Mouse (Mus musculus) layer of hippocampus, postnatal 25 days (tissue): ENCODE measurements at regions not wholly inside any gene's neighbourhood (a gene's known extent, or its start where the extent isn't known, plus 50 kb on each side); places are given as distances from the start of the nearest gene placed in this dataset.

Source experiments
- DNase-seq, 2 experiments: peaks; one replicate each; pipeline ENCODE4 v3.0.0; 2022; ENCODE audit warnings: mixed read lengths in 2 of 2, low spot score in 1 of 2; ENCODE audit errors: extremely low spot score in 1 of 2

DNA sequence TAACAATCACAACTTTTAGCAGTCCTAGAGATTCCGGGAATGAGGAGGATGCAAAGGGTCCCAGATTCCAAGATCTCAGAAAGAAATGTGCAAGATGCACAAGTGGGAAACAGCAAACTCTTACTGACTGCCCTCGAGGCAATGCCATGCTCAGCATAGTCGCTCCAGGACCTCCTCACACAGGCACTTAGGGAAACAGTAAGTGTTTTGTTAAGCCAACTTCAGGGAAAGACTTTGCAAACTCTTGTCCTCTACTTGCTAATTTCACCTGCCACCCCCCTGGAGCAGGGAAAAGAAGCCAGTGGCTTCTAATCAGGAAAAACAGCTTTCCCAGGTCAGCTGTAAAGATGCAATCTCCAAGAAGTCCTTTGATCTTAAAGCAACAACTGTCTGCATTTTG is 361.4 kb upstream of the Tenm4 start:
- no peak for DNase-seq

DNA sequence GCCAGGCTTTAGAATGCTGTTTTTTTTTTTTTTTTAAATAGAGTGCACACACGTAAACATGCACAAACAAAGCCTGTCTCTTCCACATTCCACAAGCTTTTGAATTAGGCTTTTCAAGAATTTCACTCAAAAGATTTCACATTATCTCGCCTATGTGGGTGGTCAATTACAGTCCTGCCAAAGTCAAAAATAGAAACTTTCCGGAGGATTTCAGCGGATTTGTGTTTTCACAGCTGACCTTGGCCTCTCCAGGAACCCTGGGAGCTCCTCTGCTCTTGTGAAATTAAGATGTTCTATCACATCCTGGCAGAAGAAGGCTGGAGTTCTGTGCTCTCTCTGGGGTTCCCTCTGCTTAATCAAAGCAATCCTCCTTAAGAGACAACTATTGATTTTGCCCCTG is 360.9 kb upstream of the Tenm4 start:
- DNase-seq: no peak

DNA sequence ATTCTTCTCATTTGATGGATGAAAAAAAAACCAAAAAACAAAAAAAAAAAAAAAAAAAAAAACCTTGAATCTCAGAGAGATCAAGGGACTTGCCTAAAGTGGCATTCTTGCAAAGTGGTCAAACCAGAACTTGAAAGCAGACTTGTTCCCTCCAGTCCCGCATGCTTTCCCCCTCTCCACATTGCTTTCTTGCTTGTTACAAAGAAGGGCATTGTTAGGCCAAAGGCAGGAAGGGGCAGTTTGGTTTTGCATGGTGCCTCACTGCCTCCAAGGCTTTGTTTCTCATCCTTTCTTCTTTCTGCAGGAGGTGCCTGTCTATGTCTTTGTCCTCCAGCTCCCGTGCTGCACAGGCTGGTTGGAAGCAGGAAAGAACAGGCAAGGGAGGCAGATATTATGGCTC is 356.2 kb upstream of the Tenm4 start:
- no peak for DNase-seq

DNA sequence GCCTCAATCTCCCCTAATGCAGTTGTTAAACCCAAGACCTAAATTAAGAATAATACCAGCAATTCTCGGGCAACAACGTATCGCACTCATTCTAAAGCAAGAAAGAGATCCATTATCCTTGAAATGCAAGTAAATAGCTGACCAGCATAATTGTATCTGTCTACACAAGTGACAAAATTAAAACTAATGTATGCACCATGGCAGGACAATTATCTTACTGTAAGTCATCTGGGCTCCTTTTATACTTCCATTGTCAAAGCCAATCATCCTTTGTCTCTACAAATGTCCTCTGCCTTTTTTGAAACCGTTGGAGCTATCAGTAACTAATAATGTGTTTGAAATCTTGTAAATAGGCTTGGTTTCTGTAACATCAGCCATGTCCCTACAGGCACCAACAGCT is 347.5 kb upstream of the Tenm4 start:
- DNase-seq: no peak

DNA sequence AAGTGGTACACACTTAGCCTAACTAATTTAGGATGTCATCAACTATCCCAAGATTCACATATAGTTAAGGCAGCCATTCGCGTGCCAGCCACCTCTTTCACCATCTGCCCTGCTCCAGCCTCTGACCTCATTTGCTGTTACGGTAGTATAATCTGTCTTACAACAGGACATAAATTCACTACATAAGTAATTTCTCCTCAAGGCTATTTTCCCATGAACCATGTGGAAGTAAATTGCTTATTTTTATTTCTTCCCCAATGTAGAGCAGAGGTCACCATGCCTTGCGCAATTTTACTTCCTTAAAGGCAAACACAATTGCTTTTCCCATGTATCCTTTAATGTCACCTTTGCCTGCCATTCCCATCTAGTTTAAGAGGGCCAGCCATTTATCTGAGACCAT is 341.2 kb upstream of the Tenm4 start:
- DNase-seq: no peak

DNA sequence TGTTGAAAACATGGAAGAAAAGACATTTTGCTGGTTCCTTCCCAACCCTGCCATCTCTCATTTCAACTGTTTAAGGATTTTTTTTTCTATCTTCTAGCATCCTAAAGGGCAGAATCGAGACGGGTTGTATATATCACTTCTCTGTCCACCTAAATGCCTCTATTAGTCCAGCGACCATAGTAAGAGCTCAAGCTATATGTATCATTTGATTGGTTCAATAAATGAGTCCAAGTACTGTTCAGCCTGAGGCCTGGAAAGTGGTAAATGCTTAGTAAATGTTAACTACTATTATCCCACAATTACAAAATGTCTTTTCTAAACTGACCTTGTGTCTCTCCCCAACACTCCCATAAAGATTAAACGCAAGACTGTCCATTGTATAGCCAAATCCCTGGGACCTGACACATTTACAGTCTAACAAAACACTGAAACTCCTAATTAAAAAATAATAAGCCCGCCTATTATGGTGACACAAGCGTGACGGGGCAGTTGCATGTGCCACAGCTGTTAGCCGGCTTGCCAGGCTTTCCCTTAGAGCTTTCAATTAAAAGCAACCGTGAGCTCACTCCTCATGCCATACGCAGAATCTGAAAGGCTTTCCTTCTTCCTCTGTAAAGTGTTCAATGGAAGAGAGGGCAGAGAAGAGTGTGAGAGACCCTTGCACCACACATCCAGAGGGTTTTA is 336.7 kb upstream of the Tenm4 start:
- no peak for DNase-seq

DNA sequence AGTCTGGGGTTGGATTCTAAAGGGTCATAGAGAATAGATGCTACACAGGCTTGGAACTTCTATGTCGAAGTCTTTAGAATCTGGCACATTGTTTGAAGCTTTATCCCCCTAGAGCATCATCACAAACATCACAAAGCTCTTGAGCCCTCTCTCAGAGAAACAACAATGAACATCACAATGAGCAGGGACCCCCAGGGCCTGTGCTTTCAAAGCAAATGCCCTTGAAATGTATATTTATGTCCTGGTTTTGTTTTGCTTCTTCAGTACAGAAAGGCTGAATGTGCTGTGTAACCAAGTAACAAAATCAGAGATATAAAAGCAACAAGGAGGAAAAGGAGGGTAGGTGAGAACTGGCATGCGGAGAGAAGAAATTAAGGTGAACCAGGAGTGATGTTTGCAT is 330.6 kb upstream of the Tenm4 start:
- no peak for DNase-seq

DNA sequence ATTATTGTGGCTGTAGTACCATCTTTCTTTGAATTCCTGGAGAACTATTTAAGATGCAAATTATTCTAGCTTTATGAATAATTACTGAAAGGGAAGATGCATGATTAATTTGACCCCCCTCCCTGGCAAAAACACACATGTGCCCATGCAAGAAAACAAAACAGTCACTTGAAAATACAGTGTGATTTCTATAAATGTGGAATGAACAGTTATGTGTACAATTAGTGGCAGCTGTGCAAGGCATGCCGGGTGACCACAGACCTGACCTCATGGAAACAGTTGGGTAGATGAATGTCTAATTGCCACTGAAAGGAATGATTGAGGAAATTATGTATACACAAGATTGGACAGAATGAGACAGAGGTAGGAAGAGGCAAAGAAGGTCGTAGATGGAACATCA is 321.2 kb upstream of the Tenm4 start:
- DNase-seq: no peak

DNA sequence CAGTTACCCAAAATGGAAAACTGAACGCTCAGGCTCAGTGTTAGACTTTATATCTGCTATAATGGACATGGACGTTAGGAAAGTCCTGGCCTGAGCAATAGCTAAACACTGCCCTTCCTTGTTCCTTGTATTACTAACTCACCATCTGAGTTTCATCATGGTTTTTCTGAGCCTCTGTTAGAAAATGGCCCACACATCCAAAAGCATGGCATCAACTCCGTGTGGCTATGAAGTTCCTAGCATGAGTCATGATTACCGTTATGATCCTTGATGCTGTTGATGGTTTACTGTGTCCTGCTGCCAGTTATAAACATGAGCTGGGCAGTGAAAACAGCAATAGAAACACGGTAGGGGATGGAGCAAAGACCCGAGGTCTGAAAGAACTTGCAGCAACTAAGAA is 318.4 kb upstream of the Tenm4 start:
- DNase-seq: no peak

DNA sequence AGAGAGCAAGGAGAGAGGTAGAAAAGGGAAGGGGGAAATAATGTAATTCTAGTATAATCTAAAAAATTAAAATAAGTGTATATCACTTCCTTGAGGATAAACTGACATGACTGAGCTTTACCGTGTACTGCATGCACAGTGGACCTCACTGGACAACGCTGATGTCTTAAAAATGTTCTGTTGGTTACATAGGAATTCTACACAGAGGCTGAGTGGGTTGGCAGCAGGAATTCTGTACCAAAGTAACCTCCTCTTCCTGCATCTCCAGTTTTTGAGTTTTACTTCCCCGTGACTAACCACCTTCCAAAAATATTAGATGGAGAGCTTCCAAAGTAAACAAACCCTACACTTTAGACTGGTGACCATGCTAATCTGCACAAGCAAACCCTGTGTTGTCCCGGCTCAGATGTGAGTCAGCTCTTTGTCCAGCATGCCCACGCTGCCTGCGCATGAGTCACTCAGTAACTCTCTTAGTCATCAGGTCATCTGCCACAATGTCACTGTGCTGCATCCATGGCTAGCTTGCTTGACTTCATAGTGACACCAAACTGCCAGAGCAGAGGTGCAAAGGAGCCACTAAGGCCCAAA is 317.7 kb upstream of the Tenm4 start:
- no peak for DNase-seq

DNA sequence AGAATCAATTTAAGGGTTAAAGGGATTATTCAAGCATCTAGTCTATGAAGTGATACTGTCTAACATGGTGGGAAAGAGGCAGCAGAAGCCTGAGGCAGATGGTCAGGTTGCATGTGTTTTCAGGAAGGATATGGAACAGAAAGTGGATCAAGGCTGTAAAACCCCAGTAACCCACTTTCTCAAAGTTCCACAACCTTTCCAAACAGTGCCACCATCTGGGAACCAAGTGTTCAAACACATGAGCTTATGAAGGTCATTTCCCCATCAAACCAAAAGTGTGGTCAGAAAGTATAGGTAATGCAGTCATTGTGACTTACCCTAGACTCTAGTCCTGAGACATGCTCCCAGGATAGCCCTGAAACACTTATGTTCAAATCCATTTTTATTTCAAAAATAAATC is 312.8 kb upstream of the Tenm4 start:
- no peak for DNase-seq

DNA sequence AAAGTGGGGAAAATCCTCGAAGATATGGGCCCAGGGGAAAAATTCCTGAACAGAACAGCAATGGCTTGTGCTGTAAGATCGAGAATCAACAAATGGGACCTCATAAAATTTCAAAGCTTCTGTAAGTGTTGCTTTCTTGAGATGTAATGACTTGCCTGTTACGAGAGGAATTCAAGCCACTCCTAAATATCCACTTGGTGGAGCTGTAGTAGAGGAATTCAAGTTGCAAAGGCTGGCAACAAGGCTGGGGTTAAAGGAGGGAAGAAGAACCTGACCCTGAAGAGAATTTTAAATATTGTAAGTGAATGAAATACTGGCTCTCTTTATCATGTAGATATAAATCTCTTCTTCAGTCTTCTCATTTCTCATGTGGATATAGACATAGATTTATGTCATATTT is 306.8 kb upstream of the Tenm4 start:
- DNase-seq: no peak

DNA sequence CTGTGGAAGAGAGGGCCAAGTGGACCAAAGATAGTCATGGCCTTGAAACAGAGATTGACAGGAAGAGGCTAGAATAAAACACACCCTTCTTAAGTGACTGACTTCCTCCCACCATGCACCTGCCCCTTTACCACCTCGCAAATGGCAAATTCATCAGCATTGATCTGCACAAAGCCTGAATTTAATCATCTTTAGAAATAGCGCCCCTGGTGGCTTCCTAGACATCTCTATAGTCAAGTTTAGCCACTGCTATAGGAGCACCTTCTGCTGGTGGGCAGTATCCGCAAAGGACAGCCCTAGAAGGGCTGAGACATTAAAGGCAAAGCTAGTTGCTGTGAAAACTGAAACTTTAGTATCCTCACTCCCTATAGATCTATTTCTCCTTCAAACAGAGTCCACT is 305.8 kb upstream of the Tenm4 start:
- no peak for DNase-seq

DNA sequence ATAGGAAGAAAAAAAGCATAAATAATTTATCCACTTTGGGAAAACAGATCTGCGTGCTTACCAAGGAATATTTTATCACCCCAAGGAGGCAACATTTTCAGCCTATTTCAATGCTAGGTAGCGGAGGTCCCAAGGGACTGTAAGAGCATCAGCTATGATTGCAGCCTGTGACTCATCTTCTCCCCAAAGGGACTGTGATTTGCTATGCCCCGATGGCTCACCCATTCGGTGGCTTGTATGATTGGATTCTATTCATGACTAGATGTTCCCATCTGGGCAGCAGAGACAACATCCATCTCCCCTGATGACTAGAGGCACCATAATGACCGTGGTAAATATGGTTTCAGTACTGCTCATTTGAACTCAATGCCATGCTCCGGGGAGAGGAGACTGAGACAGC is 302.3 kb upstream of the Tenm4 start:
- DNase-seq: no peak

DNA sequence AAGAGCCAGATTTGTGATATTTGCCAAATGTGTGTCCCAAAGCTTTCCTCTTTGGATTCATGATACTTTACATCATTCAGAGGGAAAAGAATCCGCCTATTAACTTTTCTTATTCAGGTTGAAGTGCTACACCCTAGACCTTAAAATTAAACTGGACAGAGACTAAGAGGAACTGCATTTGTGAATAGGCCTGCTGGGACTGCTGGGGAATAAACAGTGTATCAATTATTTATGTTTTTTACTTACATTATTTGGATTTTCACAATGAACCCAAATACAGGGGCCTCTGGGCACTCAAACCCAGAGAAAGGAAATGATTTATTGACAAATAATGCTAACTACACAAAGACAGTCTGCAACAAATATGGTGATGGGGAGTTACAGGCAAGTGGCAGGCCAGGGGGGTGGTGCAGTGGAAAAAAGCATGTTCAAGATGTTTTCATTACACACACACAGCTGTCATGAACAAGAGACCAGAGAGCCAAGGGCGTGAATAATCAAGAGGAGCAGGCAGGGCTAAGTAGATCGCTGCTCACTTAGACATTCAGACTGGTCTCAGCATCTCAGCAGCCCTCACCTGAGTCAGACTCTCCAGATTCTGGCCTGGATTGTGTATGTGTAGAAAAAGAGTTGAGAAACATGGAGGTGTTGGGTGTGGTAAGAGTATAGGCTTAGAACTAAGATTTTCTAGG is 290.3 kb upstream of the Tenm4 start:
- no peak for DNase-seq

DNA sequence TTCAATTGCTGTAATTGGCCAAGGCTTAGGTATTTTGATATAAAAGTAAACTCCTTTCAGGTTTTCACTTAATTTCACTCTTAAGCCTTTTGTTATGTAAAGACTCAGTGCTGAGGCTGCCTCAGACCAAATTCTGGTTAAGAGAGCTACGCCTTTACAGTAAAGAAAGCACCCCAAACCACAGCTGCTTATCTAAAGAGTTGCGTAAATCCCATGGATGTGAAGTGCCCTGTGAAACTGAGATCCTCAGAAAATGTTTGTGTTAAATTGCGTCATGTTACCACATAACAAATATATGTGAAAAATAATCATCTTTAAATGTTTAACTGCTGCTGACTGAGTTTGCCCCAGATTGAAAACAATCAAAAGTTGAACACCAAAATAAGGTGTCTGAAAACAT is 269.5 kb upstream of the Tenm4 start:
- no peak for DNase-seq

DNA sequence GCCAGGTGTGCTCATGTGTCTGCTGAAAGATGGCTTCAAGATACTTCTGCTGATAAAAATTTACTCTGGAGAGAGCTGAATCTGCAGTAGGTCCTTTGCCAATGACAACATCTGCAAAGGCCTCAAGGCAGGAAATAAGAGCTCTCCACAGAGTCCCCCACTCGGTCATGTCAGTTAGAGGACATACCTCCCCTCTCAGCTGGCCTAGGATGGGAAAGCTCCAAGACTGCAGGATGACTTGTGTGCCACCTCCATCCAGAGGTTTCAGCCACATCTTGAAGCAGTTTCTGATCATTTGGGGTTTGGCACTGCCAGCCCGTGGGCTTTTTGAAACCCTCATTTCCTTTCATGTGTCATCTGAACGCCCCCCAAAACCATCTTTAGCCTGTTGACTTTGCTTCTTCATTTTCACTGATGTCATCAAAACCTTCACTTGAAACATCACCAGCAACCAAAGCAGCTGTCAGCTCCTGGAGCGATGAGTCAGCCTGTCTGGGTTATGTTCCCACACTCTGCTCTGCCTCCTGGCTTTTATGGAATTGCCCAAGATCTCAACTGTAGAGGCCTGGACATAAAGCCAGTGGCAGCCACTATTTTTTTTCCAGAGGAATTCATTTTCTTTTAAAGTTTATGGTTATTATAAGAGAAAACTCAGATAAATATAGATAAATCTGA is 256.5 kb upstream of the Tenm4 start:
- DNase-seq: no peak

DNA sequence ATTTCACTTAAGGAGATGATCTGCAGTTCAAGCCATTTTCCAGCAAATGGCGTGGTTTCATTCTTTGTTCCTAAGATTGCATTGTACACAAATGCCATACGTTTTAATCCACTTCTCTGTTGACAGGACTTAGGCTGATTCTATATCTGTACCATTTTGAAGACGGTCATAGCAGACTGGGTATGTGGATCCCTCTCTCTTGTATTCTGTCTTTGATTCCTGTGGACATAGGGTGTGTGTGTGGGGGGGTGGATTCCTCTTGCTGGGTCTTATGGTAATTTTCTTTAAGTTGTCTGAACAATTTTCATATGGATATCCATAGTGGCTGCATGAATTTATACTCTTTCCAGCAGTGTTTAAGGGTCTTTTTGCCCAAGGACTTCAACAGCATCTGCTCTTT is 251.1 kb upstream of the Tenm4 start:
- DNase-seq: no peak

DNA sequence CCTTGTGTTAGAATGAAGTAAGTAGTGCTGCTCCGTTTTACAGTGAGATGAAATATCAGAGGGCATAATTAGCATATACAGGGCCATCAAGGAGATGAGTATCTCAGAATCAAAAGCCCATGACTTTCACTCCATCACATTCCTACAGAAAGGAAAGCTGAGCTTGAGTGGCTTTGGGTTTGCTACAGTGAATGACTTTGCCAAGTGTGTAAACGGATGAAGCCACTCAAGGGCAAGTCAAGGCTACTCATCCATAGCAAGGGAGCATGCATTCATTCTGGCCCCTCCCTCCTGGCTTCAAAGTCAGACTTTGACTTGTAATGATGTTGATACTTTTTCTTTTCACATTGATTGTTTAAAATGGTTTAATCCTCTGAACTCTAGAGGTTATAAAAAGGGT is 246.2 kb upstream of the Tenm4 start:
- DNase-seq: no peak

DNA sequence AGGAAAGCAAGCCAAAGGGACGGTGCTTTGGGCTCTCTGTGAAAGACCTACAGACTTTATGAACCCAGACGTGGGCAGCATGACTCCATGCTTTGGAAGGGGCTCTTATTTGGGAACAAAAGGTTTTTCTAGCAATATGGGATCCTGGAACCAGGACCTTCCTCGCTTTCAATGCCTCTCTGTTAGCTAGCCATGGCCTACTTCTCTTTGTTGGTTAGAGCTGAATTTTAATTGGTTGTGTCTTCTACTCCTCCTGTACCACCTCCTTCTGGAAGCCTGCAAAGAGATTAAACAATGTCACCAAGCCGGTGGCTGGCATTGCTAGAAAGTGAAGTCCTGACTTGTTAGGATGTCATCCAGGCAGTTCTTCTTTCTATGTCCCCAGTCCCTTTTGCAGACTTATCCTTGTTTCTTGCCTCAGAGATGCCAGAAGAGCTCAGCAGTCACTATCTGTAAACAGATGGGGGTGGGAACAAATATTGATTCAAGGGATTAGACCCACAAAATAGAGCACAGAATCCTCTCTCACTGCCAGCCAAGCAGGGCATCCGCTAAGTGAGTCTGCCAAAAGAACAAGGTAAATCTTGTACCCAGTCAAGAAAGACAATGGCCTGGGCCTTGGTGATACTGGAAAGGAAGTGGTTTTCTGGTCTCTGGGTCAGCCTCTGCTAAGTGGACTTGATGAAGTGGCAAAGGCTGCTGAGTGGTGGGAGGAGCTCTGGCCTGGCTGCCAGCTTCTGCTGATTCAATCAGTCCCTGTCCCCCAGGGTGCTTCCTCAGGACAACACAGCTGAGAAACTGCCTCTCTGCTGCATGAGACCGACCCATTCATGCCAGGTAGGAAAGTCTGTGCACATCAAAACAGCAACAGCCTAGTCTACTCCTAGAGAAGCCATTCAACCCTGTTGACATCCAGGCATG is 244.7 kb upstream of the Tenm4 start:
- DNase-seq: no peak

DNA sequence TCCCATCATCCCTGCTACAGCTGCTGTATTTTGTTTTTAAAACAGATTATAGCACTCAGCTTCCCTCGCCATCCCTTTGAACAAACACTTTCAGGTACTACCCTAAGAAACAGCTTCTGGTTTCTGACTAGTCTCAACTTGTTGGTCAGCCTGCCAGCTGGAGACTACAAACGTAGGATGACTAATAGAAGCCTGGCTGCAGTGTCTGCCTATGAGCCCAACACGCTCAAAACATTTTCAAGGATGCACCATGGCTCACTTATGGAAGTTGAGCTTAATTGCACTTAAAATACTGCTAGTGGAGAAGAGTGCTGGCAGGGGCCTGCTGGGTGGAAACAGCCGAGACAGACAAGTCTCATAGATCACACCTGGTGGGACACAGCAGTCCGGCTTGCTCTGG is 234.4 kb upstream of the Tenm4 start:
- no peak for DNase-seq
